Mouse (Mus musculus) testis, adult 2 months (tissue): Measurements from ENCODE around the gene Ppp1r27. TPM values are rescaled to one million over a fixed set of nuclear protein-coding genes. Genes with fewer than 3 reads are reported as not detected.

Experiments used
- H3K27ac ChIP-seq: fragments of 200-500 bp; 2 replicates; pipeline ENCODE4 v1.5.1; 2012; ENCODE audit warnings: low read depth, low read length; ENCODE audit not compliant: control insufficient read depth, insufficient read depth
- H3K27me3 ChIP-seq: fragments of 200-500 bp; 2 replicates; pipeline ENCODE4 v1.6.1; 2012; ENCODE audit warnings: mild to moderate bottlenecking, low read length, moderate library complexity; ENCODE audit not compliant: control insufficient read depth, insufficient read depth
- H3K36me3 ChIP-seq: fragments of 200-500 bp; 2 replicates; pipeline ENCODE4 v1.6.1; 2012; ENCODE audit warnings: mild to moderate bottlenecking, low read length; ENCODE audit not compliant: control insufficient read depth, insufficient read depth
- H3K4me1 ChIP-seq: fragments of 200-500 bp; 2 replicates; pipeline ENCODE4 v1.6.1; 2012; ENCODE audit warnings: low read length; ENCODE audit not compliant: control insufficient read depth, insufficient read depth
- H3K4me3 ChIP-seq: fragments of 200-500 bp; 2 replicates; pipeline ENCODE4 v1.5.1; 2012; ENCODE audit warnings: low read depth, mild to moderate bottlenecking, low read length, moderate library complexity, mixed read lengths; ENCODE audit not compliant: control insufficient read depth
- CTCF ChIP-seq: fragments of 200-500 bp; IDR thresholded peaks from 2 replicates; pipeline ENCODE4 v1.5.1; 2012; ENCODE audit warnings: low read depth, mild to moderate bottlenecking, inconsistent platforms, low read length, moderate library complexity; ENCODE audit not compliant: control insufficient read depth, insufficient read depth, insufficient replicate concordance
- POLR2A ChIP-seq: fragments of 200-500 bp; IDR thresholded peaks from 2 replicates; pipeline ENCODE4 v1.6.1; 2012; ENCODE audit warnings: low read depth, mild to moderate bottlenecking, inconsistent platforms, low read length, moderate library complexity; ENCODE audit not compliant: control insufficient read depth
- polyA plus RNA-seq: library from polyadenylated mRNA; depleted of rRNA; stranded (reverse); fragments of >200 nt; gene quantifications from 2 replicates; pipeline ENCODE4 v1.2.3, GENCODE M21; 2012

Ppp1r27 gene
- polyA plus RNA-seq, 1 experiment: 31.6 TPM

DNA sequence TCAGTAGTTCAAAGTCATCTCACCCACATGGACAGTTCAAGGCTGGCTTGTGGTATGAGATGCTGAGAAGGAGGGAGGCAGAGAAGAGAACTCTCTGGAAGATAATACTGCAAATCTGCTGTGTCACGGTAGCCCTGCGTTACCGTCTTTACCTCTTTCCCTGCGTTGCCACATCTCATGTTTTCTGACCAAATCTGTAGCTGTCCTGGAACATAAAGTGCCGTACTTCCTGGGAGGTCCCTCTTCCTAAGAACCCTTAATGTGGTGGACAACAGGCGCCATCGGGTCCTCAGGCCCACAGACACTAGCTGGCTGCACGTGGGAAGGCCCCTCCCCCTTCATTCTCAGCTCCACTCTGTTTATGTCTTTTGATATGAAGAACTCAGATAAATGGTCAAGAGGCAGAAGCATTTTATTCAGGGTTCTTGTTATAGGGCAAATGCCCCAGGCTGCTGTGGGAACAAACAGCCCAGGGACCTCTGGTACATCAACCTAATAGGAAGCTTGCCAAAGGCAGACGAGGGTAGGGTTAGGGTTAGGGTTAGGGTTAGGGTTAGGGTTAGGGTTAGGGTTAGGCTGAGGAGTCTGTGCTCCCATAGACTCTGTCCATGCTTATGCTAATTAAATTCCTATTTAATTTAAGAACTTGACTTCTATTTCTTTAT, 23.1 kb downstream of the Ppp1r27 start:
- Histone ChIP-seq H3K4me1 (peaks cover 3% of the 10 kb centered on the region), H3K27me3 (no peaks in the 10 kb centered on the region), H3K27ac (no peak overlapping the region), H3K4me3 (no peak overlapping the region), H3K36me3 (no peaks in the 10 kb centered on the region)
- no peak for TF ChIP-seq POLR2A
- no peak for TF ChIP-seq CTCF

DNA sequence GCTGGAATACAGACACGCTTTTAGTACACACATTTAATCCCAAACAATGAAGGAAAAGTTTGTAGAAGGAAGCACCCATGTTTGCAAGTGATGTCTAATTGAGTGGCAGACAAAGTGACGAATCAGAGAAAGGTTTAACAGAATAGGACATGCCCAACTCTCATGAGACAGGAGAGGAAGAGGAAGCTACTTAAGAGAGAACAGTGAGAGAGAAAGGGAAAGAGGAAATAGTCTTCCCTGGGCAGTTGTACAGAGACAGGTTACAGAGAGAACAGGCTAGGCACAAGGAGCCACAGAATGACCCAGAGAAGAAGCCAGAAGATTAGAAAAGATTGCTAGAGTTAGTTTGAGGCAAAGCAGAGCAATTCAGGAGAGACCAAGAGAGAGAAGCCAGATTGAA, 25.0 kb downstream of the Ppp1r27 start:
- Histone ChIP-seq H3K4me1 (peaks cover 3% of the 10 kb centered on the region), H3K27me3 (no peaks in the 10 kb centered on the region), H3K4me3 (no peak overlapping the region), H3K36me3 (no peaks in the 10 kb centered on the region), H3K27ac (no peak overlapping the region)
- TF ChIP-seq CTCF: no peak
- TF ChIP-seq POLR2A: no peak

DNA sequence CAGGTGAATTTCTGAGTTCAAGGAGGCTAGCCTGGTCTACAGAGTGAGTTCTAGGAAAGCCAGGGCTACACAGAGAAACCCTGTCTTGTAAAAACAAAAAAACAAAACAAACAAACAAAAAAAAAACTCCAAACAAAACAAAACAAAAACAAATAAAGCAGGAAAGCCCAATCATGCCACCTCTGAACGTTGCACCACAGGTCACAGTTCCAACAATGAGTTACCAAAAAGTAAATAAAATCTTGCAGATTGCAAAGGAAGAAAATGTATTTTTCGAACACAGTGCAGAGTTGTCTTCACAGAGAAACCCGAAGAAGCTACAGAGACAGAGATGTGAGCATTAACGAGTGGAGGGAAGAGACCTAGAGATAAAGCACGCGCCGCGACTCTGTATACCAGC, 28.4 kb downstream of the Ppp1r27 start:
- no peak overlapping the region for H3K4me3 ChIP-seq
- H3K4me1 ChIP-seq: peaks cover 3% of the 10 kb centered on the region; the same call in 1 of the 2 replicates
- H3K27ac ChIP-seq: no peak overlapping the region
- TF ChIP-seq CTCF: no peak
- TF ChIP-seq POLR2A: no peak
- no peaks in the 10 kb centered on the region for H3K27me3 ChIP-seq
- H3K36me3 ChIP-seq: no peaks in the 10 kb centered on the region

DNA sequence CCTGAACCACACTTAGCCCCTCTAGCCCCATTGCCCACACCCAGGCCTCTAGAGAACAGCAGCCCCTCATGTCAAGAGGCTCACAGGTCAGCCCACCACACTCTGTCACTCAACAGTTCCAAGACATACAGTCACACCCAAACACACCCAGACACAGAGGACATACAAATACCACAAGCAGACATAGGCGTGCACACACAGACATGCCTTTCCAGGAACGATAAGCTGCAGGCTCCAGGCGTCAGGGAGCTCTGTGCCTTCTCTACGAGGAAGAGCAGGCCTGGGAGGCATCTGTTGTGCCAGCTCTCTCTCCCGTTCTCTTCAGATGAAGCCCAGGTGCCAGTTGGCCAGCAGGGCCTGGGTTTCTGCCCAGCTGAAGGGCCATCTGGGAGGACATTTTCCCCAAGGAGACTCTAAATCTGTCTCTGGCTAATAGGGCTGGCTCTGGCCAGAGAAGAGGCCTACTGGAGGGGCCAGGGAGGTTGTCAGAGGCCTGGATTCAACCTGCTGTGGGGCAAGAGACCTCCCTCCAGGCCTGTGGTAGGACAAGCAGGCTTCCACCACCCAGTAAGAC, 29.9 kb downstream of the Ppp1r27 start:
- Histone ChIP-seq H3K4me1 (peaks cover 3% of the 10 kb centered on the region; the same call in 1 of the 2 replicates), H3K27me3 (no peaks in the 10 kb centered on the region), H3K4me3 (no peak overlapping the region), H3K27ac (no peak overlapping the region), H3K36me3 (no peaks in the 10 kb centered on the region)
- no peak for TF ChIP-seq POLR2A
- no peak for TF ChIP-seq CTCF

DNA sequence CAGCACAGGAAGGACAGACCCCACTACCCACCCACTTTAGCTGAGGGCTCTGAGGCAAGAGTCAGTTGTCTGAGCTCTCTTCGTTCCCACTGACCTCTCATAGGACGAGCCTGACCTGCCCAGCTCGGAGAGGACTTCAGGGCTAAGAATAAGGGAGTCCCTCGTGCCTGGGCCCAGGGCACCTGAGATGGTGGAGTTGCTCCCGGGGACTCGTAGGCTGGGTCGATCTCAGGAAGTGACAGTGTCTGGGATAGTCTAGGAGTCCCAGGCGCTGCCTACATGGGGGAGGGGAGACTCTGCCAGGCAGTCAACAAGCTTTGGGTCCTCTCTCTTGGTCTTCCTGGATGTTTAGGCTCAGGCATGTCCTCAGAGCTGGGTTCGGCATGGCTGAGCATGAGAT, 30.4 kb downstream of the Ppp1r27 start:
- no peak overlapping the region for H3K4me3 ChIP-seq
- no peak overlapping the region for H3K27ac ChIP-seq
- no peaks in the 10 kb centered on the region for H3K27me3 ChIP-seq
- H3K36me3 ChIP-seq: no peaks in the 10 kb centered on the region
- TF ChIP-seq POLR2A (no peak), CTCF (no peak)
- H3K4me1 ChIP-seq: peaks cover 5% of the 10 kb centered on the region; the same call in 1 of the 2 replicates

GRCm38 (mm10) chr11:120519738-120520137, 31.2 kb downstream of the Ppp1r27 start:
- H3K27me3 ChIP-seq: no peaks in the 10 kb centered on the region
- no peak overlapping the region for H3K27ac ChIP-seq
- peaks cover 8% of the 10 kb centered on the region for H3K4me1 ChIP-seq
- H3K36me3 ChIP-seq: no peaks in the 10 kb centered on the region
- TF ChIP-seq POLR2A: no peak
- no peak for TF ChIP-seq CTCF
- H3K4me3 ChIP-seq: no peak overlapping the region

DNA sequence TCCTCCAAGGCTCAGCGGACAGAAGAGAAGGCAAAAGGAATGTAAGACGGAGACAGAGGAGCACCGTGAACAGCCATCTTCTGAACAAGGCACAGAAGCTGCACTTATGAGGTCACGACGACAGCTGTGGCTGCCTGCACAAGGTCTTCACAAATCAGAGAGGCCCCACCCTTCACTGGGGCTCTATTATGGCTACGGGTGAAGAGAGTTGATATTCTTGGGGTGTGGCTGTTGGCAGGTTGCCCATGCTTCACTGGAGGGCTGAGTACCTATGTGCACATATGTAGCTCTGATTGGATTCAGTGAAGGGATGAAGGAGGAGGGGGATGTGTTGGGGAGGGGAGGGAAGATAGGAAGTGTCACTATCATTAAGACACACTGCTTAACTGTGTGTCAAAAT, 32.4 kb downstream of the Ppp1r27 start:
- Histone ChIP-seq H3K27me3 (no peaks in the 10 kb centered on the region), H3K36me3 (no peaks in the 10 kb centered on the region), H3K4me1 (peaks cover 8% of the 10 kb centered on the region), H3K27ac (peak overlapping the region; percentile 43; the same call in 1 of the 2 replicates), H3K4me3 (no peak overlapping the region)
- TF ChIP-seq CTCF (no peak), POLR2A (no peak)
